Mouse (Mus musculus): ENCODE data around the gene Pusl1.

The Pusl1 gene

GRCm38 (mm10) chr4:155891551-155892001 lies at the start of gene Pusl1, which contains the start of gene Acap3:
Gene Pusl1, minus strand, starts transcription at chr4:155891781.
Gene Acap3, plus strand, starts transcription at chr4:155891822.
- peak; percentile 99 to 100 for DNase-seq

- no peak for DNase-seq
Observed at GRCm38 (mm10) chr4:155932031-155932430, 40.5 kb upstream of the Pusl1 start.

GRCm38 (mm10) chr4:155908751-155909150 lies 17.2 kb upstream of the Pusl1 start:
- peak; percentile 18 to 24 for DNase-seq

DNA sequence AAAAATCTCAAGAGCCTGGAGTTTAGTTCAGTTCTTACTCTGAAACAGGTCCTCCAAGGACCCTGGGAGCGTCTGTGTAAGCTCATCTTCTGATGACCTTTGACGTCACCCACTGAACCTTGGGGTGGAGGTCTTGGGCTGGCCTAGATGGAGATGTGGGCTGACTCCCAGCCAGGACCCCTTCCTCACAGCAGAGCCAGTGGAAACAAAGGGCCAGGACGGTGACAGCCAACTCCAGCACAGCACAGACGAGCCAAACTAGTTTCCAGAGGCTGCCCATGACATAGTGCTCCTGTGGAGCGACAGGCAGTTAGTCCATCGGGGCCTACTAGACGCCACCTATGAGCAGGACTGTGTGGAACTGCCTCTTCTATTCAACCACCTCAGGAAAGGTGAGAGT lies 16.7 kb upstream of the Pusl1 start:
- DNase-seq: peak in 1 of 2 experiments; percentile 8

GRCm38 (mm10) chr4:155907003-155907402 lies 15.4 kb upstream of the Pusl1 start:
- peak in 1 of 2 experiments; percentile 7 for DNase-seq

DNA sequence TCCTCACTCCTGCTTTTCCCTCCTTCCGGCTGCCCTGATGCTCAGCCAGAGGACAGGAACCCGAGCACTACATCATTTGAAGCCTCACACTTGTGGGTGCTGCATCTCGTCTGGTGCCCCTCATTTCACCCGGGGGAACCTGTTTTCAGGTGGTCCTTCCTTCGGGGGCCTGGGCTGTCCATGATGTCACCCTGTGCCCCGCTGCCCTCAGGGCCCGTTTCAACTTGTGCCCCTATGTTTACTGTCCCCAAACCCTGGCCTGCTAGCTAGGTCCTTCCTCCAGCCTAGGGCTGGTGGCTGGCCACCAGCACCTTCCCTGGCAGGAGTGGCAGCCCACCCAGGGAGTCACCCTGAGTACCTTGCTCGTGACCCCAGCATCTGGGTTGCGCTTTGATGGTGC lies 14.5 kb upstream of the Pusl1 start:
- DNase-seq: peak in 1 of 2 experiments; percentile 5

GRCm38 (mm10) chr4:155905634-155906033 lies 14.1 kb upstream of the Pusl1 start:
- DNase-seq: peak in 1 of 2 experiments; percentile 14

DNA sequence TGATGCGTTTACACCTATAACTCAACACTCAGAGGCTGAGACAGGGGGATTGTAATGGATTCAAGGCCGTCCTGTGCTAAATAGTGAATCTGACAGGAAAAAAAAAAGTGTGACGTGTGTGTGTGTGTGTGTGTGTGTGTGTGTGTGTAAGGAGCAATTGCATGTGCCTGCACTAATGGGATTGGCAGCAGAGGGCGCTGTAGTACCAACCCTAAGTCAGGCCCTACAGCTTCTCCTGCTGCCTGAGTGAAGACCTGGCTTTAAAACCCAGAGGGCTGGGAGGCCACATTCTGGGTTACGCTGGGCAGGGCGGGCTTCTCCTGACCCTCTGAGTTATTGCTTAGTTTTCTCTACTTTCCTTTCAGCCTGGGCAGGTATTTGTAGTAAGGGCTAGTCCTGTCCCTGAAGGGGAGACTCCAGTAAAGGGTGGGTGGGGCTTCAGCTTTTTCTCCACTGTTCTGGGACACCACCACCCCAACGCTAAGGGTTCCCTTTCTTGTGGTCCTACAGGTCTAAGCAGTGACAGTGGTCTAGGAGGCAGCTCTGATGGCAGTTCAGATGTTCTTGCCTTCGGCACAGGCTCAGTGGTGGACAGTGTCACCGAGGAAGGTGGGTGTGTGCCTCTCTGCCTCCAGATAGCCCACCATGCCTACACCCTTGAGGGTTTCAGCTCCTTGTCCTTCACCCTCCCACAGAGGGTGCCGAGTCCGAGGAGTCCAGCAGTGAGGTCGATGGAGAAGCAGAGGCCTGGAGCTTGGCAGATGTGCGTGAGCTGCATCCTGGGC lies 12.9 kb upstream of the Pusl1 start:
- peak; percentile 64 to 73 for DNase-seq

- peak; percentile 6 to 12 for DNase-seq
Observed at GRCm38 (mm10) chr4:155903246-155903645, 11.7 kb upstream of the Pusl1 start.

- DNase-seq: peak; percentile 47 to 69
Observed at GRCm38 (mm10) chr4:155901205-155901604, 9.6 kb upstream of the Pusl1 start.

DNA sequence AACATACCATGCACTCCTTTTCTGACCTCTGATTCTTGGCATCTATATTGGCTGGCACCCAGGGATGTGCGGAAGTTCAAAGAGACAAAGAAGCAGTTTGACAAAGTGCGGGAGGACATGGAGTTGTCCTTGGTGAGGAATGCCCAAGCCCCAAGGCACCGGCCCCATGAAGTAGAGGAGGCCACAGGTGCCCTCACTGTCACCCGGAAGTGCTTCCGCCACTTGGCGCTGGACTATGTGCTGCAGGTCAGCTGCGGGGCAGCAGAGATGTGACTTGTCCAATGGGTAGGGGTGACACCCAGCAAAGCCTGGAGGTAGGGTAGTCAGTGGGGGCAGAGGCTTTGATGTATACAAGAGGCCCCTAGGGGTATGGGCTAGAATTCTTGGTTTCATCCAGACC lies 7.8 kb upstream of the Pusl1 start:
- no peak for DNase-seq

GRCm38 (mm10) chr4:155898318-155898717 lies 6.7 kb upstream of the Pusl1 start:
- peak in 1 of 2 experiments; percentile 42 for DNase-seq

GRCm38 (mm10) chr4:155896461-155896860 lies 4.9 kb upstream of the Pusl1 start:
- DNase-seq: no peak

GRCm38 (mm10) chr4:155895826-155896225 lies 4.2 kb upstream of the Pusl1 start:
- no peak for DNase-seq

DNA sequence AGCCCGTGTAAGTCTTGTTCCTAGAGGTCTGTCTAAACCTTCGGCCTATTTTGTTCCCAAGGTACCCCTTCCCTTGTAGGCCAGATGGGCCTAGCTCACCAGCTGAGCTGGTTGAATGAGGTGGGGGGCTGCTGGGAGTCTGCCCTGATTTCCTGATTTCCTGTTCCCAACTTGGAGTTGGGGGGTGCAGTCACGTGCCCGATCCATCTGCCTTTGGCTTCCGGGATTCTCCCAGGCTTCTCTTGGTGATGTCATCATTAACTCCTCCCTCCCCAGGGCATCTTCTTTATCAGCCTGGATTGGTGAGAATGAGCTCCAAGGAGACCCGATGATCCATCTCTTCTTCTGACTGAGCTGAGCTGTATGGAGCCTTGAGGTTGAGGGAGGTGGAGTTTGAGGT lies 3.6 kb upstream of the Pusl1 start:
- peak; percentile 89 to 92 for DNase-seq

DNA sequence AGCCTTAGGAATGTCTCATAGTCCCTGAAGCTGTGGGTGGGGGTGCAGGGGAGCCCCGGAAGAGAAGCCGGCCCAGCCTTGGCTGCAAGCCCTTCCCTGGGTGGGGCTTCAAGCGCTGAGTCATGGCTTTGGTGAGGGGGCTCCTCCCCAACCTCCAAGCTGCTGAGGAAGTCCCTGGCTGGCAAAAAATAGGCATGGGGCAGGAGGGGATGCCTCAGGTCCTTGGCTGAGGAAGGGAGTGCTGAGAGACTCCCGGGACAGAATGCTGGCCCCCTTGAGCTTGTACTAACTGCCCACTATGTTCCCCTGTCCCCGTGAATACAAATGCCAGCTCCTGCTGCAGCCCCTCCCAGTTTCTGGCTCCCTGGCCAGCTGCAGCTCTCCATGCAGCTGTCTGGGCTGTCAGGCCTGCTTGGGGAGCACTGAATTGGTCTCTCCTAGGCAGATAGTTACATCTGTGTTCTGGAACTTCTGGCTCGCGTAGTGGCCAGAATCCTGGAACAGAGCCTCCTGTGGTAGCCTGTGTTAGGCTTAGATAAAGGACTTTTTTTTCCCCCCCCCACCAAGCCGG lies 2.8 kb upstream of the Pusl1 start:
- DNase-seq: peak; percentile 65 to 71

GRCm38 (mm10) chr4:155893212-155893690 lies 1.7 kb upstream of the Pusl1 start:
- no peak for DNase-seq

DNA sequence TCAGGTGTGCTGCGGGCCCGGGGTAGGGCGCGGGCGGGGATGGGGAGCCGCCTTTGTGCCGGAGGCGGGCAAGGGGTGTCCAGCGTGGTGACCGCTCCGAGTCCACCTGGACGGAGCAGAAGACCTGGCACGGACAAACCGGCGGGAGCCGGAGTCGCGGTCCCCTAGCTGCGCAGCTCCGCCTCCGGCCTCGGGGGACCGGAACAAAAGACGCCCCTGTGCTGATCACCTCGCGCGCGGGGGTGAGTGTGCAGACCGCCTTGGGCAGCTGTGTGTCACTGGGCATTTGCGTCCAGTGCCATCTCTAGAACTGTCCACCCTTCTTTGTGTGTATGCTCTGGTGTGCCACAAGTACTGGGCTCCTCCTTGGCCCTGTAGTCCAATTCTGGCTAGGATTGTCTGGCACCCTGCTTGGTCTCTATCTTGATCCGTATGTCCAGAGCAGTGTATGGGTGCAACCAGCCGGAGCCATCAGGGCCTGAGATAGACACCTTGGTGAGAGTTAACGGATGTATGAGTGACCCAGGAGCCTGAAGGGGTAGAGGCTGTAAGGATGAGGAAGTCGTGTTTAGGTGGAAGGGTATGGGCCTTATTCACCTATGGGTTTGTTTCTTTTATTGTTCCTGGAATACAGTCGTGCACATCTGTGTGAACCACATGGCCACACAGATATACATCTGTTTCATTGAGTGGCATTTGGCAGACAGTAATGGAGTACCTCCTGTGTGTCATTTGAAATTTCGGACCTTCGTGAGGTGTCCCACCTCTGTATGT lies 1.0 kb upstream of the Pusl1 start:
- DNase-seq: peak in 1 of 2 experiments; percentile 67

DNA sequence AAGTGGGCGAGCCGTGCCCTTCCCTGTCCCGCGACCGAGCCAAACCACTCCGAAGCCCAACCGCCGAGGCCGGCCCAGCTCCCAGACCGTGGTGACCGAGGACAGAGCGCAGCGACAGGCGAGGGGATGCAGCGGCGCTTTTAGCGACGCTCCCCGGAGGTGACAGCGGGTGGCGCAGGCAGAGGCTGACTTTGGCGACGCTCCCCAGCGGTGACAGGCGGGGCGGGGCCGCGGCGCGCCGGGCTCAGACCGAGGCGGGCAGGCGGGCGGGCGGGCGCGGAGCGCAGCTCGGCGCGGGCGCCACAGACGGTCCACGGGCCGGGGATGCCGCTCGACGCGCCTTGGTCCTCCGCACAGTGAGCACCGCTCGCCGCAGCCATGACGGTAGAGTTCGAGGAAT lies 436 bp upstream of the Pusl1 start:
- DNase-seq: peak; percentile 96

- DNase-seq: no peak
Observed at GRCm38 (mm10) chr4:155891011-155891471, 540 bp downstream of the Pusl1 start.

DNA sequence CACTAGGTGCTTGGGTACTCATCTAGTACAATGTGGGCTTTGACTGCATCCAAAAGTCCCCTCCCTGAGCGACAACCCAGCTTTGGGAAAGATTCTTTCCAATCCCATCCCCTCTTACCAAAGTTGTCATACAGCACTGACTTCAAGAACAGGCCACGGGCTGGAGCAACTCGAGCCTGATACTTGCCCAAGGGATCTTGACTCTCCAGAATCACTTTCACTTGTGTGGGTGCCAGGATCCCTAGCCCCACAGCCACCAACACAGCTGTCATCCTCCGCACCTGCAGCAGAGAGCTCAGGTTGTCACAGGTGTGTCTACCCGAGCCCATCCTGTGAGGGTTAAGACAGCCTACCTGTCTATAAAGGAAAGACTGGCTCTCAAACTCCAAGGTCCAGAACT lies 2.3 kb downstream of the Pusl1 start:
- DNase-seq: no peak

DNA sequence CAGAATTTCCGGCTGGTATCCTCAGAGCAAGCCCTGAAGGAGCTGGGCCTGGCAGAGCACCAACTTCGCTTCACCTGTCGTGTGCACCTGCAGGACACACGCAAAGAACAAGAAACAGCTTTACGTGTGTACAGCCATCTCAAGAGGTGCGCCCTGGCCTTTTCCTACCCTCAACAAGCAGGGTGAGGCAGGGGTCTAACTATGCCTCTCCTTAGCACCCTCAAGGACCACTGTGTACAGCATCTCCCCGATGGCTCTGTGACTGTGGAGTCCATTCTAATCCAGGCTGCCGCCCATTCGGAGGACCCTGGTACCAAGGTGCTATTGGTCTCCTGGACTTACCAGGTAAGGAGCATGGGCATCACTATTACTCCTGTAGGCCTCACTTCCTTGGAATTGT lies 3.4 kb downstream of the Pusl1 start:
- DNase-seq: no peak

GRCm38 (mm10) chr4:155887674-155888073 lies 3.9 kb downstream of the Pusl1 start:
- DNase-seq: no peak

Measured in cerebellum, postnatal 10 days (tissue).